Mouse (Mus musculus): Measurements from ENCODE around the gene 4931423N10Rik.
"Not testable (repeated sequence)": the region's sequence is repeated elsewhere in the genome, so short reads cannot be mapped to it uniquely, and the experiment has no call there.

The 4931423N10Rik gene

GRCm38 (mm10) chr2:23207070-23207526 lies at the start of gene 4931423N10Rik:
Gene 4931423N10Rik (plus strand): TSS chr2:23207476.
- no peak for DNase-seq (ENCODE audit: low spot score)

GRCm38 (mm10) chr2:23172305-23172704 lies 35.0 kb upstream of the 4931423N10Rik start:
- no peak for DNase-seq (ENCODE audit: low spot score)

- DNase-seq (ENCODE audit: low spot score): no peak
These were observed 12.9 kb upstream of the 4931423N10Rik start for GRCm38 (mm10) chr2:23194366-23194765.

- DNase-seq (ENCODE audit: low spot score): no peak
These were observed 6.2 kb upstream of the 4931423N10Rik start for GRCm38 (mm10) chr2:23201034-23201433.

DNA sequence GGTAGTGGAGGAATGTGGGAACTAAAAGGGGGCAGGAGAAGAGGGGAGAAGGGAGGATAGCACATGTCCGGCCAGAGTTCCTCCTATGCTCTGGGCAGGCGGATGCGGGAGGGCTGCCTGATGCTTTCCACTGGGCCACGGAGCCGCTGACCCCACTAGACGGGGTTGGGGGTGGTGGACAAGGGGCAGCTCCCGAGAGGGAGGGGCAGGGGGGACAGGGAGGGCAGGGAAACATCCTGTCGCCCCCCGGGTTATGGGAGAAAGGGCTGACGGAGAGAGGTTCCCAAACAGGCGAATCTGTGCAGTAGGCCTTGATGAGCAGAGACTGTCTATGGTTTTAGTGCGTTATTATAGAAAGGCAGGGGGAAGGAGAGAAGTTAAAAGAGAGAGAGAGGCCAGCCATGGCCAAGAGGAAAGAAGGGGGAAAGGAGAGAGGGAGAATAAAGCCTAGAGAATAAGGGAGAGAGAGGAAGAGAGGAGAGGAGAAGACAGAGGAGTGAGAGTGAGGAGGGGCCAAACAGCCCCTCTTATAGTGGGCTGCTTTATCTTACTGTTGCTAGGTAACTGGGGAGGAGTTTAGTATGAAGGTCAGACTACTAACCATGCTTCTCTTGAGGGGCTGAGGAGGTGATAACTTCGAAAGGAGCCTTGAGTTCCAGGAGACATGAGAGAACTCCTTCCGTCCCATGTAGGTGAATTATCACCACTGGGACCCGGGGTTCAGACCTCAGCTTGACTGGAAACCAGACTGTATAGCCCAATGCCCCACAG lies 4.2 kb upstream of the 4931423N10Rik start:
- DNase-seq (ENCODE audit: low spot score): no peak

DNA sequence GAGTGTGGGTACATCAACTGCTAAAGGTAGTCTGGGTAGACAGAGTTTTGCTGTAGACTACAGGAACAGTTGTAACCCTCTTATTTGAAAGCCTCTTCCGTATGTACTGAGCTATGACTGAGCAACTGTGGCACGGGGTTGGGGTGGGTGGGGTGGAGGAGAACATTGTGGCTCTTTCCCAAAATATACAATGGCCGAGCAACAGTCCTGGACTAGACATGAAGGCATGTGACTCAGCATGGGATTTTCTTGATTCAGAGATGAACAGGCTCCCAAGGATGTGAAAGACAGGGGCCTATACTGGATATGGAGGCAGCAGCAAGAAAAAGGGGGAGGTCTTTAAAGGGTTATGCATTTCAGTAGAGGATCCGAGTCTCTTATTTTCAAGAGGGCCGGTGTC lies 6.4 kb downstream of the 4931423N10Rik start:
- no peak for DNase-seq (ENCODE audit: low spot score)

DNA sequence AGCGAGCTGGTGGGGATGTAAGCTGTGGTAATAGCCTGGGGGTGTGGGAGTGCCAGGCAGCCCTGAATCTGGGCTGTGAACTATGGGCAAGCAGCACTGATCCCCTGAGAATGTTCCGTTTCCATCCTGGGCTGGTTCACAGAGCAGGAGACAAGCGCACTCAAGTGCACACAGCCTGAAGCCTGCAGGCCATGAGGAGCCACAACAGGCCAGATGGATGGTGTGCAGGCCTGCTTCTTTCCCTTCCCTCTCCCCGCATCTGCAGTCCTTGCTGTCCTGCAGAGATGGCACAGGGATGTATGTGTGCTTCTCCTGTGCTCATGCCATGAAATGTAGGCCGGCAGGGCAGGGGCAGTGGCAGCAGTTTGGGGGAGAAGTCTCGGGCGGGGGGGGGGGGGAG lies 17.9 kb downstream of the 4931423N10Rik start:
- DNase-seq (ENCODE audit: low spot score): no peak

GRCm38 (mm10) chr2:23228463-23228862 lies 21.2 kb downstream of the 4931423N10Rik start:
- no peak for DNase-seq (ENCODE audit: low spot score)

DNA sequence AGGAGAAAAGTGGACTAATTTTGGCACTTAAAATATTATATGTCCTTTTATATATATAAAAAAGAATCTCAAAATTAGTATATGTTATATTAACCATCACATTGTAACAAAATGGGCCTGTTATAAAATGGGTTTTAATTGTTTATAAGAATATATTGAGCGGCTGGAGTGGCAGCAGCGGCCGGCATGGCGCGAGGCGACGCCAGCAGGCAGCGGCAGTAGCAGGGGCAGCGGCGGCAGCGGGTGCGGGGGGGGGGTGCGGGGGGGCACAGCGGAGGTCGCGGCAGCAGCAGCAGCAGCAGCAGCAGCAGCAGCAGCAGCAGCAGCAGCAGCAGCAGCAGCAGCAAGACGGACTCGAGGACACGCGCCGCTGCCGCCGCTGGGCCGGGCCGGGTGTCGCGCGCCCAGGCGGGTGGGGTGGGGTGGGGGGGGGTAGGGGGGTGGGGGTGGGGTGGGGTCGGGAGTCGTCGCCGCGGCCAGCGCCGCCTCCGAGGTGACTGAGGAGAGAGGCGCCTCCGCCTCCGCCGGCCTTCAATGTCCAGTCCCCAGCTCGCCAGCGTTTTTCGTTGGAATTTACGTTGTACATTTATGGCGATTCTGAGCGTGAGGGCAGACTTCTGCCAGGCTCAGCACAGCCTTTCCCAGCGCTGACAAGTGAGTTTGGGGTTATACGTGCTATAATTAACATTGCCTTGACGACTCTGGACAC lies 26.9 kb downstream of the 4931423N10Rik start:
- DNase-seq (ENCODE audit: low spot score): no peak

GRCm38 (mm10) chr2:23290991-23291390 lies 83.7 kb downstream of the 4931423N10Rik start:
- DNase-seq (ENCODE audit: low spot score): not testable (repeated sequence)

- no peak for DNase-seq (ENCODE audit: low spot score)
These were observed 107.6 kb downstream of the 4931423N10Rik start for GRCm38 (mm10) chr2:23314869-23315268.
